Mouse (Mus musculus) naive thymus-derived CD4-positive, alpha-beta T cell, adult 2 months (primary cell): ENCODE measurements around the gene Fbxo5.
A peak's percentile ranks its signal among the peaks of the same experiment; 100 is the strongest.

Experiments
- DNase-seq: peaks from one replicate; pipeline ENCODE4 v3.0.0-alpha.2; 2011; ENCODE audit warnings: low read depth

Fbxo5 gene

GRCm38 (mm10) chr10:5805243-5805730, at the start of gene Fbxo5:
Gene Fbxo5 (minus strand): TSS chr10:5805600.
- DNase-seq = peak; percentile 99

- no peak for DNase-seq
These were observed 48.0 kb upstream of the Fbxo5 start for GRCm38 (mm10) chr10:5853290-5853868.

DNA sequence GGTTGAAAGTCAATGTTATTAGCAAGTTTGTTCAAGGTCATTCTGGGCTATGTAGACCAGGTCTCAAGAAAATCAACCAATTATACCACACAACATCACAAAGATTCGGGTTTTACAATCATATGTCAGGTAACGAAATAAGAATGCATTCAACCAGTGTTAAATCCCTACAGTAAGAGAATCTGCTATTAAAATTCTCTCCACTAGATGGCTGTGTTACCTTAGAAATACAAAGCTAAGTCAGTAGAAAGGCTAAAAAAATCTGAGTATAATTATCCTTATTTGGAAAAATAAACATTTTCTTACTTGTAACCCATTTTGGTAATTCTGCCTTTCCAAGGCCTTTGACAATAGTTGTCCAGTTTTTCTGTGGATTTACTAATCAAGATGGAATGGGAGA, 41.5 kb upstream of the Fbxo5 start:
- peak; percentile 39 for DNase-seq

- DNase-seq = peak; percentile 85
These were observed 36.0 kb upstream of the Fbxo5 start for GRCm38 (mm10) chr10:5841369-5841768.

DNA sequence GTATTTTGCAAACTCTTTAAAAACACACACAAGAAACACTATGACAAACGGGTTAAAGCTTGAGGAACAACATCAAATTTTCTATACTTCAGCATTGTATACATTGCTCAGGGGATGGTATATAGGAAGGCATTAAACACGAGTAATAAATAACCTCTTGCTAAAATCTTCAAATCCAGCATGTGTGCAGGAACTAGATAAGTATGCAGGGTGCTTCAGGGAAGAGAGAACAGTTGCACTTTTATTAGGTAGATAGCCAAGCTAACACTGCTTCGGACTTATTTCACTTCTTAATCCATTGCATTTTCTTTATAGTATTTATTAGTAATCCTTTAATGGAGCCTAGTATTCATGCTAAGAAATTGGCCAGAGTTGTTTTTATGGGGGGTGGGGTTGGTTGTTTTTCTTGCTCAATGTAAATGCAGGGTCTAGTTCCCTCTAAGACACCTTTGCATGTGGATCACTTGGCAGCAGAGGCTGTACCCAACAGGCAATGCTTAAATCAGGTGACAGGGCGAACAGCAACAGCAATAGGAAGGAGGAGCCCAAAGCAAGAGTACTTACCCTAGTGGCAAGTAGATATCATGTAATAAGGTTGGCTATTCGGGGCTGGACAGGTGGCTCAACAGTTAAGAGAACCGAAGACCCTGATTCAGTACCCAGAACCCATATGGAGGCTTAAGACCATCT, 21.1 kb upstream of the Fbxo5 start:
- DNase-seq = no peak

DNA sequence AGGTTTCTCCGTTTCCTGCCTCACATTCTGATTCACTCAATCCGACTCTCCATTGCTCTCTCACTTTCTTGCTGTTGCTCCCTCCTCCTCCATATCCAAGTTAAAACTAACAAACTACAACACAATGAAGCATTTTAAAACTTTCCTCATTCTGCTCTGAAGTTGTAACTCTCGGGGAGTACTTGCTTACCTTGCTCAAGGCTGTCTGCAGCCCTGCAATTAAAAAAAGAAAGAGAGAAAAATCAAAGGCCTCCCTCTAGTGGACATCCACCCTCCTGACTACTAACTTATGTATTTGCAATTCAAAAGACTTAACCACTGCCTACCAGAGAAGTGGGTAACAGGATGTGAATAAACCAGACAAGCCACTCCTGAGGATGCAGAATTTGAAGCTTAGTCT, 19.4 kb upstream of the Fbxo5 start:
- peak; percentile 88 for DNase-seq

GRCm38 (mm10) chr10:5823740-5824491, 18.5 kb upstream of the Fbxo5 start, which contains the start of gene Mtrf1l:
Gene Mtrf1l (minus strand): TSS chr10:5823910.
- peak; percentile 99 for DNase-seq

DNA sequence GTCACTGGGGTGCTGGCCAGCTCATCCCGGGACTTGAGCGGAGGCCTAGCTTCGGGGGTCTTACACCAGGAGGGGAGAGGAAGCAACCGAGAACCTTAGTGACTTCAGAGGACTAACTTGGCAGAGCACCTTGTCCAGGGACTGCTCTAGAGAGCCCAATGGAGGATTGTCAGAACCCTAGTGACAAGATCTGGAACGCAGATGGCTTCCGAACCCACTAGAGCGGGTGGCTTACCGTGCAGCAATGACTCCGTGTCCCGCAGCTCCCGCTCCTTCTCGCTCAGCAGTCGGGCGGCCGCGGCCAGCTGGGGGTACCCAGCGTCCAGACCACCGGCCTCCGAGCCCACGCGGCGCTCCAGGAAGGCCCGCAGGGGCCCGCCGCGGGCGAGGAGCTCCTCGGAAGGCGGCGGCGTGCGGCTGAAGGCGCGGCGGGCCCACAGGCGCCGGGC, 17.9 kb upstream of the Fbxo5 start:
- DNase-seq = no peak

DNA sequence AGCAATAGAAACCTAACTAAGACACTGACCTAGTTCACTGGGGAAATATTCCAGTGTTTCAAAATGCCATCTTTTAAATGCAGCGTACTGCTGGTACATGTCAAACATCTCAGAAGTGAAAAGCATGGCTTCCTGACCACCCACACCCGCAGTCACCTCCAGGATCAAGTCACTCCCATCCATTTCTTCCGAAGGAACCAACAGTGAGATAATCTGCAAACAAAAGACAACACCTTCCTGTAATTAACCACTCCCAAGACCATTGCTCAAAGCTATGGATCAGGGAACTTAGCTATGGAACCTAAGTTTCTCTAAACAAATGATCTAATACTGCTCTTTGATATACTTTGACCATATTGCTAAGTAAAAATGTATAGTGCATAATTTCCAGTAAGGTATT, 13.4 kb upstream of the Fbxo5 start:
- no peak for DNase-seq

GRCm38 (mm10) chr10:5815968-5816367, 10.6 kb upstream of the Fbxo5 start:
- DNase-seq = no peak

- no peak for DNase-seq
These were observed 8.3 kb upstream of the Fbxo5 start for GRCm38 (mm10) chr10:5813724-5814123.

- DNase-seq = no peak
These were observed 2.3 kb upstream of the Fbxo5 start for GRCm38 (mm10) chr10:5807683-5808082.

DNA sequence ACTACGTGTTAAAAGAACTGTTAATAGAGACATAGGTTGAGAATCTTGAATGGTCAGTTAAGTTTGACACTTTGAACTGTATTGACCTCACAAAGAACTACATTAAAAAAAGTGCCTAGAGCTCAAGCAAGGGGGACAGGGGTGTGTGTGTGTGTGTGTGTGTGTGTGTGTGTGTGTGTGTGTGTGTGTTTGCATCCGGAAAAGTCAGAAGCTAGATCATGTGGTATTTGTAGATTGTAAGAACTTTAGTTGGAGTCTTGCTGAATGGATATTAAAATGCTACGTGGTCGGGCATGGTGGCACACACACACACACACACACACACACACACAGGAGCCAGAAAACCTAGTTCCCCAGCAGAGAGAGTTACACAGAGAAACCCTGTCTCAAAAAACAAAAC, 1.6 kb upstream of the Fbxo5 start:
- DNase-seq = no peak

- peak; percentile 47 for DNase-seq
These were observed 1.0 kb upstream of the Fbxo5 start for GRCm38 (mm10) chr10:5806416-5806815.

GRCm38 (mm10) chr10:5805731-5806307, 419 bp upstream of the Fbxo5 start:
- DNase-seq = peak; percentile 99

- DNase-seq = no peak
These were observed 676 bp downstream of the Fbxo5 start for GRCm38 (mm10) chr10:5804691-5805156.

- no peak for DNase-seq
These were observed 1.7 kb downstream of the Fbxo5 start for GRCm38 (mm10) chr10:5803739-5804138.

GRCm38 (mm10) chr10:5802866-5803265, 2.5 kb downstream of the Fbxo5 start:
- DNase-seq = no peak

- peak; percentile 63 for DNase-seq
These were observed 4.9 kb downstream of the Fbxo5 start for GRCm38 (mm10) chr10:5800490-5800889.

DNA sequence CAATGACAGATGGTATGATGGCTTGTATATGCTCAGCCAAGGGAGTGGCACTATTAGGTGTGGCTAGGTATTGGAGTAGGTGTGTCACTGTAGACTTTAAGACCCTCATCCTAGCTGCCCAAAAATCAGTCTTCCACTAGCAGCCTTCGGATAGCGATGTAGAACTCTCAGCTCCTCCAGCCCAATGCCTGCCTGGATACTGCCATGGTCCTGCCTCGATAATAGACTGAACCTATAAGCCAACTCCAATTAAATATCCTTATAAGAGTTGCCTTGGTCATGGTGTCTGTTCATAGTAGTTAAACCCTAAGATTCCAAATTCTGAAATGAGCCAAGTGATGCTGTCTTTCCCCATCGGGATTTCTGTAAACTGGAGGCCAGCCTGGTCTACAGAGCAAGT, 7.3 kb downstream of the Fbxo5 start:
- DNase-seq = no peak

- DNase-seq = peak; percentile 45
These were observed 14.7 kb downstream of the Fbxo5 start for GRCm38 (mm10) chr10:5790657-5791056.

DNA sequence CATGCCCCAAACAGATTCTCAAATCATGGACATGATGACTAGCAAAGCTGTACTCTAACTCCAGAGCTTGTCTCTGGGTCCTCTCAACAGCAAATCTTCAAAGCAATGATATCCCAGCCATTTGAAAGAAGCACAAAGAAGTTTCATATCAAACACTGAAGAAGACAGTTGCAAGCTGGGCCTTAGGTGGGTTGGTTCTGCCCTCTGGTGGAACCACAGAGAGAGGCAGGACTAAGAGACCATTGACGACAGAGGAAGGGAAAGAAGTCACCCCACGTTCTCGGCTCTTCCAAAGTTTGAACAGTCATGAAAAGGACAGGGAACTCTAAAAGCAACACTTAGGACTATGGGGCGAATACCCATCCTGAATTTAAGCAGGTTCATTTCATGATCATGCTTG, 18.5 kb downstream of the Fbxo5 start:
- DNase-seq = peak; percentile 36
